Mouse (Mus musculus) lung, adult 2 months (tissue): ENCODE results near the gene Gm28374. TPM values are rescaled to one million over a fixed set of nuclear protein-coding genes. Genes with fewer than 3 reads are reported as not detected.

Experiments
- DNase-seq: peaks from one replicate; pipeline ENCODE4 v3.0.0; 2022
- H3K4me1 ChIP-seq: fragments of 200-500 bp; 2 replicates; pipeline ENCODE4 v1.6.1; 2011; ENCODE audit warnings: low read length; ENCODE audit not compliant: control insufficient read depth, insufficient read depth
- H3K4me3 ChIP-seq: fragments of 200-500 bp; replicated peaks from 2 replicates; pipeline ENCODE3; 2011; ENCODE audit warnings: low read depth, mild to moderate bottlenecking, control low read depth, low read length; ENCODE audit errors: extremely low read depth
- CTCF ChIP-seq: fragments of 200-500 bp; IDR thresholded peaks from 2 replicates; pipeline ENCODE4 v1.5.1; 2011; ENCODE audit warnings: mild to moderate bottlenecking, low read length, control low read depth; ENCODE audit not compliant: insufficient read depth
- POLR2A ChIP-seq: fragments of 200-500 bp; IDR thresholded peaks from 2 replicates; pipeline ENCODE4 v1.6.1; 2011; ENCODE audit warnings: low read depth, mild to moderate bottlenecking, control low read depth, low read length, borderline replicate concordance; ENCODE audit errors: extremely low read depth
- WGBS: fragments of 180-500 bp; shearing (Covaris S2); methylation state at CpG from one replicate; pipeline ENCODE4 v1.1.7; 2018; 5-methylcytosine and 5-hydroxymethylcytosine counted together
- polyA plus RNA-seq: library from polyadenylated mRNA; depleted of rRNA; stranded (reverse); fragments of >200 nt; gene quantifications from 2 replicates; pipeline ENCODE4 v1.2.3, GENCODE M21; 2012

Gm28374 gene
- polyA plus RNA-seq, 1 experiment: 0.50 TPM

- Histone ChIP-seq H3K4me1 (peaks cover 8% of the 10 kb centered on the region; the same call in 1 of the 2 replicates), H3K4me3 (no peak overlapping the region)
- WGBS: 74% methylated on average over 4 of the region's 4 CpGs
- DNase-seq: no peak
- no peak for TF ChIP-seq CTCF
- no peak for TF ChIP-seq POLR2A
Observed at GRCm38 (mm10) chr19:6068951-6069350, 13.1 kb downstream of the Gm28374 start.

GRCm38 (mm10) chr19:6067724-6068415 is 14.2 kb downstream of the Gm28374 start, which contains the start of gene Tm7sf2:
TSS of gene Tm7sf2 (minus strand) at chr19:6068373.
- no peak for TF ChIP-seq POLR2A
- no peak for TF ChIP-seq CTCF
- peak; percentile 85 for DNase-seq
- WGBS: 11% methylated on average over 33 of the region's 33 CpGs
- Histone ChIP-seq H3K4me3 (peak within 1 kb of the TSS; percentile 47), H3K4me1 (peaks cover 8% of the 10 kb centered on the region; the same call in 1 of the 2 replicates)

- DNase-seq: peak; percentile 77
Observed at GRCm38 (mm10) chr19:6067011-6067723, 14.9 kb downstream of the Gm28374 start.

GRCm38 (mm10) chr19:6066571-6066970 is 15.5 kb downstream of the Gm28374 start:
- Histone ChIP-seq H3K4me3 (no peak overlapping the region), H3K4me1 (peaks cover 17% of the 10 kb centered on the region)
- 39% methylated on average over 5 of the region's 5 CpGs for WGBS
- DNase-seq: no peak
- TF ChIP-seq POLR2A (no peak), CTCF (no peak)

More at GRCm38 (mm10) chr19:6067011-6067723, 14.9 kb downstream of the Gm28374 start:
- TF ChIP-seq POLR2A (peak; percentile 10; the same call in 1 of the 2 replicates), CTCF (peak; percentile 80)
- Histone ChIP-seq H3K4me1 (peaks cover 12% of the 10 kb centered on the region), H3K4me3 (peak overlapping the region; percentile 11)
- under 1% methylated on average over 30 of the region's 30 CpGs for WGBS

- 93% methylated on average over 6 of the region's 6 CpGs for WGBS
- TF ChIP-seq POLR2A (no peak), CTCF (no peak)
- H3K4me1 ChIP-seq: peaks cover 21% of the 10 kb centered on the region
- no peak for DNase-seq
- H3K4me3 ChIP-seq: no peak overlapping the region
Observed at GRCm38 (mm10) chr19:6063081-6063480, 19.0 kb downstream of the Gm28374 start.

- peak overlapping the region; percentile 33 for H3K4me3 ChIP-seq
- no peak for DNase-seq
- peaks cover 19% of the 10 kb centered on the region for H3K4me1 ChIP-seq
- TF ChIP-seq CTCF (no peak), POLR2A (no peak)
- WGBS: 44% methylated on average over 5 of the region's 5 CpGs
Observed at GRCm38 (mm10) chr19:6062418-6062817, 19.6 kb downstream of the Gm28374 start.

- Histone ChIP-seq H3K4me1 (peaks cover 19% of the 10 kb centered on the region), H3K4me3 (peak overlapping the region; percentile 94)
- 1% methylated on average over 44 of the region's 44 CpGs for WGBS
- DNase-seq: peak; percentile 36
- no peak for TF ChIP-seq CTCF
- peak; percentile 19; the same call in 1 of the 2 replicates for TF ChIP-seq POLR2A
Observed at GRCm38 (mm10) chr19:6061641-6062302, 20.3 kb downstream of the Gm28374 start.

GRCm38 (mm10) chr19:6061021-6061533 is 21.0 kb downstream of the Gm28374 start, which contains the start of gene Znhit2:
TSS of gene Znhit2 (plus strand) at chr19:6061192.
- WGBS: under 1% methylated on average over 58 of the region's 58 CpGs
- DNase-seq: peak; percentile 92
- peaks cover 19% of the 10 kb centered on the region for H3K4me1 ChIP-seq
- TF ChIP-seq CTCF (no peak), POLR2A (peak; percentile 64; the same call in 1 of the 2 replicates)
- H3K4me3 ChIP-seq: peak within 1 kb of the TSS; percentile 94

- no peak for DNase-seq
- TF ChIP-seq CTCF (no peak), POLR2A (no peak)
- Histone ChIP-seq H3K4me3 (no peak overlapping the region), H3K4me1 (peaks cover 19% of the 10 kb centered on the region)
- 76% methylated on average over 5 of the region's 5 CpGs for WGBS
Observed at GRCm38 (mm10) chr19:6058966-6059365, 23.1 kb downstream of the Gm28374 start.

GRCm38 (mm10) chr19:6058513-6058912 is 23.5 kb downstream of the Gm28374 start:
- no peak for DNase-seq
- 28% methylated on average over 5 of the region's 5 CpGs for WGBS

More at GRCm38 (mm10) chr19:6058513-6058912, 23.5 kb downstream of the Gm28374 start:
- Histone ChIP-seq H3K4me1 (peaks cover 19% of the 10 kb centered on the region), H3K4me3 (peak overlapping the region; percentile 96)
- TF ChIP-seq CTCF (no peak), POLR2A (no peak)
